Mouse (Mus musculus) spleen, adult 2 months (tissue): Measurements from ENCODE around the gene Psmd7.

Experiments used
- CTCF ChIP-seq: fragments of 200-500 bp; IDR thresholded peaks from 2 replicates; pipeline ENCODE4 v1.5.1; 2011; ENCODE audit warnings: mild to moderate bottlenecking, inconsistent platforms; ENCODE audit not compliant: insufficient read depth, insufficient read length, insufficient replicate concordance; ENCODE audit errors: extremely low read depth
- POLR2A ChIP-seq: fragments of 200-500 bp; IDR thresholded peaks from 2 replicates; pipeline ENCODE4 v1.6.1; 2011; ENCODE audit warnings: low read depth, low read length, inconsistent platforms

DNA sequence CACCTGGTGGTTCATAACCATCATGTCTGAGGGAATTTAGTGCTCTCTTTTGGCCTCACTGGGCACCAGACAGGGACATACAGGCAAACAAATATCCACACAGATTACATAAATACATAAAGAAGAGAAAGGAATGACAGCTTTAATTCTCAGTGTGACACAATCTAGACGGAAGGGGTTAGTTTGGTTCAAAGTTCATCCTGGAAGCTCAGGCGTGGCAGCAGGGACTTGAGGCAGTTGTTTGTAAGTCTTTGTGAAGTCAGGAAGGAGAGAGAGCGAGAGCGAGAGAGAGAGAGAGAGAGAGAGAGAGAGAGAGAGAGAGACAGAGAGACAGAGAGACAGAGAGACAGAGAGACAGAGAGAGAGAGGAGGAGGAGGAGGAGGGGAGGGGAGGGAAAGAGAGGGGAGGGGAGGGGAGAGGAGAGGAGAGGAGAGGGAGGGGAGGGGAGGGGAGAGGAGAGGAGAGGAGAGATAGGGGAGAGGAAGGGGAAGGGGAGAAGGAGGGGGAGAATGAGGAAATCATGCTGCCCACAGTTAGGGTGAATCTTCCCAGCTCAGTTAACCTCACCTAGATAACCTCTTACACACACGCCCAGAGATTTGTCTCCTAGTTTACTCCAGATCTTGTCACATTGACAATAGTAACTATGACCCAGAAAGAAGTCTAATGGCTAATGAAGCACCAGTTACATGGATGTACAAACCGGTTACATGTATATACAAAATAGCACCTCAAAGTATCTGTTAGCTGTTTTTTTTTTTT lies 5.9 kb upstream of the Psmd7 start:
- no peak for TF ChIP-seq POLR2A
- no peak for TF ChIP-seq CTCF
